Comparison of ENCODE assay signal across 18 mouse cellular contexts in genomic region chr1:162100961-162101830, GRCm38 (mm10).
DNase-seq lines count a peak whose midpoint lies in the region; ATAC-seq lines count a peak whose summit lies in the region.
"Had no signal": no experiment of that assay in that cellular context is flagged by ENCODE, and none has a peak within 500 bp of the region (broad histone marks: within the 10 kb centered on the region; RNA-seq: fewer than 3 reads in every experiment).

No protein-coding gene starts in this region.

- WGBS in kidney, embryonic 16.5 days = 71% methylated on average over 10 of the region's 10 CpGs
- 59% methylated on average over 10 of the region's 10 CpGs for WGBS in neural tube, embryonic 15.5 days
- 87% methylated on average over 10 of the region's 10 CpGs for WGBS in heart, embryonic 11.5 days (ENCODE audit: insufficient replicate concordance)

- no peak overlapping the region for H3K4me3 ChIP-seq in kidney, embryonic 16.5 days (ENCODE audit: low read length)
- no peak overlapping the region for H3K4me3 ChIP-seq in neural tube, embryonic 15.5 days (replicated peaks)
- no peak overlapping the region for H3K4me3 ChIP-seq in heart, embryonic 11.5 days (ENCODE audit: low read depth, low read length)
- H3K4me3 ChIP-seq: lung, embryonic 15.5 days; megakaryocyte, embryonic 14.5 days had no signal

- no peaks in the 10 kb centered on the region for H3K27me3 ChIP-seq in kidney, embryonic 16.5 days (ENCODE audit: insufficient read depth, low read length)
- H3K27me3 ChIP-seq in neural tube, embryonic 15.5 days (replicated peaks) = no peaks in the 10 kb centered on the region
- H3K27me3 ChIP-seq in heart, embryonic 11.5 days (ENCODE audit: control insufficient read depth, insufficient read depth, low read length) = no peaks in the 10 kb centered on the region
- H3K27me3 ChIP-seq: CH12.LX; lung, embryonic 15.5 days; megakaryocyte, embryonic 14.5 days had no signal

- ATAC-seq in frontal cortex, adult (ENCODE audit: low TSS enrichment) = peak; percentile 72
- ATAC-seq in kidney, embryonic 16.5 days (ENCODE audit: low FRiP score, low TSS enrichment) = peak; percentile 63; the same call in 1 of the 2 replicates
- ATAC-seq in neural tube, embryonic 15.5 days (ENCODE audit: low FRiP score) = peak; percentile 35; the same call in 1 of the 2 replicates
- ATAC-seq in heart, embryonic 11.5 days (replicated peaks; ENCODE audit: insufficient number of reproducible peaks, low FRiP score, low TSS enrichment) = no peak
- ATAC-seq: hindbrain, embryonic 16.5 days had no signal

- H3K27ac ChIP-seq in kidney, embryonic 16.5 days (ENCODE audit: low read length) = no peak overlapping the region
- H3K27ac ChIP-seq in neural tube, embryonic 15.5 days (replicated peaks) = no peak overlapping the region
- no peak overlapping the region for H3K27ac ChIP-seq in heart, embryonic 11.5 days (ENCODE audit: low read depth, low read length)
- H3K27ac ChIP-seq: kidney, postnatal 0 days; lung, embryonic 15.5 days had no signal

- no peak overlapping the region for H3K4me2 ChIP-seq in kidney, embryonic 16.5 days (replicated peaks; ENCODE audit: low read depth, low read length)
- H3K4me2 ChIP-seq in neural tube, embryonic 15.5 days = no peak overlapping the region
- no peak overlapping the region for H3K4me2 ChIP-seq in heart, embryonic 11.5 days
- H3K4me2 ChIP-seq: liver, embryonic 11.5 days; lung, embryonic 15.5 days had no signal

- H3K9me3 ChIP-seq in kidney, embryonic 16.5 days (ENCODE audit: low read length) = no peaks in the 10 kb centered on the region
- no peaks in the 10 kb centered on the region for H3K9me3 ChIP-seq in neural tube, embryonic 15.5 days (replicated peaks)
- no peaks in the 10 kb centered on the region for H3K9me3 ChIP-seq in heart, embryonic 11.5 days (replicated peaks; ENCODE audit: control insufficient read depth, low read length)
- H3K9me3 ChIP-seq: lung, embryonic 15.5 days; megakaryocyte, embryonic 14.5 days had no signal

- no peak for DNase-seq in frontal cortex, adult 2 months (ENCODE audit: extremely low spot score in 1 of 2, low spot score in 1 of 2)
- DNase-seq in kidney, postnatal 4 days = no peak
- DNase-seq in kidney, postnatal 25 days = peak; percentile 16 to 61
- no peak for DNase-seq in layer of hippocampus, postnatal 10 days (ENCODE audit: low spot score in 2 of 2)
- DNase-seq: adrenal gland, postnatal 14 days; cerebellum, adult 9-11 months; retina, postnatal 1 day; thymus, postnatal 14 days had no signal

- no peak overlapping the region for H3K9ac ChIP-seq in kidney, embryonic 16.5 days (replicated peaks; ENCODE audit: low read length)
- H3K9ac ChIP-seq in neural tube, embryonic 15.5 days (replicated peaks) = no peak overlapping the region
- H3K9ac ChIP-seq in heart, embryonic 11.5 days (ENCODE audit: low read depth, low read length) = no peak overlapping the region
- H3K9ac ChIP-seq: lung, embryonic 15.5 days had no signal

- H3K4me1 ChIP-seq in kidney, embryonic 16.5 days (ENCODE audit: insufficient read depth, low read length) = no peaks in the 10 kb centered on the region
- H3K4me1 ChIP-seq in neural tube, embryonic 15.5 days = no peaks in the 10 kb centered on the region
- no peaks in the 10 kb centered on the region for H3K4me1 ChIP-seq in heart, embryonic 11.5 days (ENCODE audit: control insufficient read depth, insufficient read depth, low read length)
- H3K4me1 ChIP-seq: lung, embryonic 15.5 days had no signal

- H3K36me3 ChIP-seq in kidney, embryonic 16.5 days (ENCODE audit: insufficient read depth, low read length) = no peaks in the 10 kb centered on the region
- H3K36me3 ChIP-seq in neural tube, embryonic 15.5 days = no peaks in the 10 kb centered on the region
- H3K36me3 ChIP-seq in heart, embryonic 11.5 days (ENCODE audit: control insufficient read depth, insufficient read depth, low read length) = no peaks in the 10 kb centered on the region
- H3K36me3 ChIP-seq: lung, embryonic 15.5 days had no signal

Comparison
In these comparisons a context has a peak if more than half of its experiments do, and no peak if none do; other contexts are left out.
1. DNase-seq: peak in kidney, postnatal 25 days (2 of 2); none in frontal cortex, adult 2 months (0 of 2), kidney, postnatal 4 days (0 of 2) and layer of hippocampus, postnatal 10 days (0 of 2).